Mouse (Mus musculus): ENCODE data around the gene Leng1.

Leng1 gene

DNA sequence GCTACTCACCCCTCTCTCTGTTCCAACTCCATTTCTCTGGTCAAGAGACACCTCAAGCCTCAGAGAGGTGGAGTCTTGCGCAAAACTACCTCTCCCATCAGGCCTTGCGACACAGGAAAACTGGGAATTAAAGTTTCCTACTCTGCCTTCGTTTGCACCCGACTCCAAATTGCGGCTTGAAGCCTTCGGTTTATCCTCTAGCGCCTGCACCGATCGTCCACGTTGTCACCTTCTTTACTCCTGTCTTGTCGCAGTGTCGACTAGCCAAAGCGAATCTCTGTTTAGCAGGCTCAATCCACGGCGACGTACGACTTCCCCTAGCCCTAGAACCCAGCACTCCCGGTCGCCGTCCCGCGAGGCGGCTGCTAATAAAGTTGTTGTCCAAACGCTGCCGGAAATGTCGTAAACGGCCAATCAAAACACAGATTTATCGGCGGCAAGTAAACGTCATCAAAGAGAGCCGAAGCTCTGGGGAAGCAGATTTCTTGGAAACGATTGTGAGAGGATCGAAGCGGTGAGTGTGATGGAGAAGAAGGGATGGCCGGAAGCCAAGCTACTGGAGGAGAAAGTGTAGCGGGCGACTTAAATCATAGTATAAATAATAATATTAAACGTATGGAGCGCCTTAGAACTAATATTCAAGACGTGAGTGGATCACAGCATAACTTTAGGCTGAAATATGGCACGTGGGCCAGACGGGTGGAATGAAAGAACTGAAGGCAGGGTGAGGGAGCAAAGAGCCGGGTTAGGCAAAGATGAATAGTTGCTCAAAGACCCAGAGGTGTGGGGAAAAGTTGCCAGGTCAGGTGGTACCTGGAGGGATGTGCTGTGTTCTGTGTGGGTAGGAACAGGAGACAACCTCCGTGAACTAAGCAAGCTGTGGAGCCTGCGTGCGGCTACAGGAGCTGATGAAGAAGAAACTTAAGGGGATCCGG is 35.8 kb downstream of the Leng1 start, which contains the start of the genes Tfpt and Prpf31:
TSS of gene Tfpt (minus strand) at position 387 of the 935 bp plus-strand sequence.
TSS of gene Prpf31 (plus strand) at position 443 of the 935 bp plus-strand sequence.
- peak; percentile 92 for DNase-seq (ENCODE audit: inconsistent ontology term)

- DNase-seq (ENCODE audit: inconsistent ontology term): no peak
Measured at GRCm38 (mm10) chr7:3629030-3629429, 36.6 kb downstream of the Leng1 start.

DNA sequence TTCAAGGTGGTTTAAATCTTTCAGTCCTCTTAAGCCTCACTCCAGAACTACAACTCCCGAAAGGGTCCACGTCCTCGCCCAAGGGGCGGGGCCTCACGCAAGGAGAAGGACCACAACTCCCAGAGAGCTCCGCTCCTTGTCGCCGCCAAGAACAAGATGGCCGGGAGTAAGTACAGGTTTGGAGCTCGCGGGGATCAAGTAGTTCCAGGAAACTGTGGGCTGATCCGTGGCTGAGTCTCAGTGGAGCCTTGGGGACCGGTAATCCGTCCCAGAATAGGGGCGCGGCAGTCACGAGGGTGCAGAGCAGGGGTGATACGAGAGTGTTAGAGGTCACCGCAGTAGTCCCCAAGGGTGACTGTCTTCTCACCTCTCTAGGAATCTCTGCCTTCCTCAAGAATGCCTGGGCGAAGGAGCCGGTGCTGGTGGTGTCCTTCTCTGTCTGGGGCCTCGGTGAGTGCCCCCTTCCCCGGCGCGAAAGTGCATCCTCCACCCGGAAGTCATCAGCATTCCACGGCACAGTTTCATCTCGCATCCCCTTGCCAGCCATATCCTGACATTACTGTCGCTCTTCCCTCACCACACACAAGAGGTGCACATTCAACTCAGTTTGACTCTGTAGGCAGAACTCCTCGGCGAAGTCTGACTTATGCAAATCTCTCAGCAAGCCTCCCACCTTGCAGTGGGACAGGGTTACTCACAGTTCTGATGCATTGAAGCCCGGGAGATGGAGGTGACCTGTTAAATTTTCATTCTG is 48.2 kb downstream of the Leng1 start, which contains the start of gene Ndufa3:
TSS of gene Ndufa3 (plus strand) at position 132 of the 754 bp plus-strand sequence.
- peak; percentile 95 for DNase-seq (ENCODE audit: inconsistent ontology term)

DNA sequence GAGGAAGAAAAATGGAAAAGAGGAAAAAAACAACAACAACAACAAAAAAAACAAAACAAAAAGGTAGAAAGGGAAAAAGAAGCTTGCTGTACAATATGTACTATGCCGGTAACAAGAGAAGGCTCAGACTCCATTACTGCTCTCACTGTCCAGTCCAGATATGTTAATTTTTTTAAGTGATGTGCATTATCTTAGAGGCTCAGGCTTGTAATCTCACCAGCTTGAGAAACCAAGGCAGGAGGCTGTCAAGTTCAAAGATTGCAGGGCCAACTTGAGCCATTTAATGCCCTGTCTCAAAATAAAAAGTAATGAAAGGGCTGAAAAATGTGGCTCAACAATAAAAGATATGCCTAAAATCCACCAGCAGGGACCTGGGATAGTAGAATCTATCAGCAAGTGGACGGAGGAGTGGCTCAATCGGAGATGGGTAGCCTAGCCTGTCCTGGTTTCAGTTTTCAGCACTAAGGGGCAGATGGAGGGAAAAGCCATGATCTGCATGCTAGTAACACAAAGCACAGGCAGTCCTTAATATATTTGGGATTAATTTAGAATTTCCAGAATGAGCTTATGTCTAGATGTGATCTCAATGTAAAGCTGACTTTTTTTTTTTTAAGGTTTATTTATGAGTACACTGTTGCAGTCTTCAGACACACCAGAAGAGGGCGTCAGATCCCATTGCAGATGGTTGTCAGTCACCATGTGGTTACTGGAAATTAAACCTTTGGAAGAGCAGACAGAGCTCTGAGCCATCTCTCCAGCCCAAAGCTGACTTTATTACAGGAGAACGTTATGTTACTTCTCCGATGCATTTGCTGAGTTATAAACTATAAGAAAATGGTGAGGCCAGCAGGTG is 49.0 kb downstream of the Leng1 start:
- no peak for DNase-seq (ENCODE audit: inconsistent ontology term)

- DNase-seq (ENCODE audit: inconsistent ontology term): no peak
Measured at GRCm38 (mm10) chr7:3616057-3616388, 49.6 kb downstream of the Leng1 start, which contains the start of gene Oscar. Oscar (minus strand) TSS chr7:3616157.

- no peak for DNase-seq (ENCODE audit: inconsistent ontology term)
Measured at GRCm38 (mm10) chr7:3614021-3614420, 51.6 kb downstream of the Leng1 start.

DNA sequence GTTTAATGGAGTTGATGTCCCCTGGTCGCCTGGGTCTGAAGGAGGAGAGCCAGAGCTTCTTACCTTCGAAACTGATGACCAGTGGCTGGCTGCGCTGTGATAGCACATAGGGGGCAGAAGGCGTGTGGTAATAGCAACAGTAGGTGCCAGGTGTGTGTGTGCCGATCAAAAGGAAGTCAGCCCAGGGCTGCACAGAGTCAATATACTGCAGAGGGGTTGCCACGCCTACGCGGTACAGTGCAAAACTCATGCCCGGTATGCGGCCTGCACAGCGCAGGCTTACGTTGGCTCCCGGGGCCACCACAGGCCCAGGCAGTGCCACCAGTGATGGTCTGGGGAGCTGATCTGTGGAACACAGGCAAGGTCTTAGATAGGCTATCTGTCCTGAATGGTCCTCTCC is 54.6 kb downstream of the Leng1 start:
- DNase-seq (ENCODE audit: inconsistent ontology term): no peak

- no peak for DNase-seq (ENCODE audit: inconsistent ontology term)
Measured at GRCm38 (mm10) chr7:3610437-3610836, 55.2 kb downstream of the Leng1 start.
